Mouse (Mus musculus) myocyte (in vitro differentiated cells): ENCODE measurements around the gene Tmprss4. TPM values are rescaled to one million over a fixed set of nuclear protein-coding genes. Genes with fewer than 3 reads are reported as not detected.

Experiments used
- H3K27me3 ChIP-seq: one replicate; pipeline ENCODE4 v1.6.1; 2011; ENCODE audit not compliant: control insufficient read depth, insufficient read depth, insufficient read length
- H3K36me3 ChIP-seq: one replicate; pipeline ENCODE4 v1.6.1; 2011; ENCODE audit not compliant: control insufficient read depth, insufficient read depth
- H3K4me2 ChIP-seq: one replicate; pipeline ENCODE4 v1.6.1; 2011; ENCODE audit warnings: low read depth, control low read depth
- H3K4me3 ChIP-seq: one replicate; pipeline ENCODE4 v1.5.1; 2011; ENCODE audit warnings: mild to moderate bottlenecking, control low read depth, moderate library complexity
- H3K79me2 ChIP-seq: one replicate; pipeline ENCODE4 v1.6.1; 2011; ENCODE audit not compliant: control insufficient read depth, insufficient read depth
- H3ac ChIP-seq: one replicate; pipeline ENCODE4 v1.6.1; 2011; ENCODE audit not compliant: control insufficient read depth, insufficient read length
- CEBPB ChIP-seq: IDR thresholded peaks from 2 replicates; pipeline ENCODE4 v1.6.1; 2011; ENCODE audit warnings: mild to moderate bottlenecking, moderate library complexity; ENCODE audit not compliant: poor library complexity, insufficient read depth, severe bottlenecking
- E2F4 ChIP-seq: IDR thresholded peaks from one replicate; pipeline ENCODE4 v1.6.1; 2011; ENCODE audit warnings: mild to moderate bottlenecking, control low read depth, moderate library complexity; ENCODE audit not compliant: insufficient read depth
- MAX ChIP-seq: IDR thresholded peaks from one replicate; pipeline ENCODE4 v1.6.1; 2011; ENCODE audit warnings: low read depth, mild to moderate bottlenecking, control low read depth
- MYOD1 ChIP-seq, 3 experiments: IDR thresholded peaks; one replicate each; pipeline ENCODE4 v1.6.1; 2011; ENCODE audit warnings: control low read depth in 2 of 3, low read depth in 2 of 3, mild to moderate bottlenecking in 2 of 3, moderate library complexity in 1 of 3; ENCODE audit not compliant: insufficient read length in 2 of 3, control insufficient read depth in 1 of 3
- MYOG ChIP-seq, 3 experiments: IDR thresholded peaks; one replicate each; pipeline ENCODE4 v1.6.1; 2011; ENCODE audit warnings: control low read depth in 2 of 3, low read depth in 2 of 3, mild to moderate bottlenecking in 2 of 3; ENCODE audit not compliant: insufficient read length in 2 of 3, control insufficient read depth in 1 of 3, insufficient read depth in 1 of 3
- POLR2A ChIP-seq: IDR thresholded peaks from one replicate; pipeline ENCODE4 v1.6.1; 2011; ENCODE audit warnings: low read depth, mild to moderate bottlenecking, control low read depth, moderate library complexity; ENCODE audit not compliant: insufficient read length
- POLR2AphosphoS2 ChIP-seq: IDR thresholded peaks from one replicate; pipeline ENCODE4 v1.6.1; 2011; ENCODE audit warnings: low read depth, control low read depth; ENCODE audit not compliant: insufficient read length
- REST ChIP-seq: IDR thresholded peaks from one replicate; pipeline ENCODE4 v1.6.1; 2011; ENCODE audit warnings: mild to moderate bottlenecking, control low read depth, moderate library complexity; ENCODE audit not compliant: insufficient read depth, insufficient read length
- SRF ChIP-seq: IDR thresholded peaks from one replicate; pipeline ENCODE4 v1.6.1; 2011; ENCODE audit warnings: low read depth; ENCODE audit not compliant: control insufficient read depth, insufficient read length
- TCF12 ChIP-seq: IDR thresholded peaks from one replicate; pipeline ENCODE4 v1.6.1; 2011; ENCODE audit warnings: mild to moderate bottlenecking, control low read depth; ENCODE audit not compliant: poor library complexity, insufficient read depth, severe bottlenecking
- TCF3 ChIP-seq: IDR thresholded peaks from one replicate; pipeline ENCODE4 v1.6.1; 2011; ENCODE audit warnings: low read depth, control low read depth; ENCODE audit not compliant: insufficient read length
- USF1 ChIP-seq: IDR thresholded peaks from one replicate; pipeline ENCODE4 v1.6.1; 2011; ENCODE audit warnings: low read depth, mild to moderate bottlenecking, control low read depth, moderate library complexity
- polyA plus RNA-seq: library from polyadenylated mRNA; unstranded; fragments of >200 nt; fragmentation: generic; extraction: Trizol; gene quantifications from one replicate; pipeline ENCODE4 v1.2.1, GENCODE M21; 2012; ENCODE audit warnings: missing spikeins

Gene Tmprss4
- polyA plus RNA-seq, 1 experiment = not detected

DNA sequence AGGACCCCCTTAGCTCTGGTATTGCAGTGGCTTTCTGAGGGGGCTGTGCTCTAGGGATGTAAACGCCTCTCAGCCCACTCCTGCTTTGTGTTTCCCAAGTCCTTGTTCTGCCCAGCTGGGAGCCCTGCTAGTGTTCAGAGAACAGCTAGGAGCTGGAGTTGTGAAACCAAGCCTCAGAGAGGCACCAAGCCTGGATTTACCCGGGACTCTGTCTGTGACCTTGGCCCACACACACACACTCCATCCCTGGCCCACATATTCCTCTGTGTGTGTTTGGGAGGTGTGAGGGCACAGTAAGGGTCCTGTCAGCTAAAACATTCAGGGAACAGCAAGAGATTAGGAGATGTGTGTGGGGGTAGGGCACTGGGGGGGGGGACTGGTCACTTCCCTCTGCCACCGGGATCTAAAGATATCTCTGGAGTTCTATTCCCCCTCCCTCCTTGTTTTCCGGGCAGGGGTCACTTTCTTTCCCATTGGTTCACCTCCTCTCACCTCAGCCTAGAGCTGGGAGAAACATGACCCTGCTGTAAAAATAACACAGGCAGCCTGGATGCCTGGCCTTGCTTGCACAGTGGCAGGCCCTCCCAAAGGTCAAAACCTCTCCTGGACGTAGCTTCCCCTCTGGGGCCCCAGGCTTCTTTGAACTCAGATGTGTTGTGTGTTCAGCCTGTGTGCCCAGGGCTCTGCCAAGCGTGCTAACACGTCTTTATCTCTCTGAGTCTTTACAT is 67.3 kb downstream of the Tmprss4 start:
- Histone ChIP-seq H3K4me2 (no peak overlapping the region), H3K4me3 (no peak overlapping the region), H3K36me3 (no peaks in the 10 kb centered on the region), H3K79me2 (no peaks in the 10 kb centered on the region), H3K27me3 (peaks cover 93% of the 10 kb centered on the region), H3ac (no peak overlapping the region)
- no peak for TF ChIP-seq TCF12
- no peak for TF ChIP-seq USF1
- TF ChIP-seq POLR2AphosphoS2 = no peak
- no peak for TF ChIP-seq CEBPB
- TF ChIP-seq E2F4 = no peak
- no peak for TF ChIP-seq TCF3

DNA sequence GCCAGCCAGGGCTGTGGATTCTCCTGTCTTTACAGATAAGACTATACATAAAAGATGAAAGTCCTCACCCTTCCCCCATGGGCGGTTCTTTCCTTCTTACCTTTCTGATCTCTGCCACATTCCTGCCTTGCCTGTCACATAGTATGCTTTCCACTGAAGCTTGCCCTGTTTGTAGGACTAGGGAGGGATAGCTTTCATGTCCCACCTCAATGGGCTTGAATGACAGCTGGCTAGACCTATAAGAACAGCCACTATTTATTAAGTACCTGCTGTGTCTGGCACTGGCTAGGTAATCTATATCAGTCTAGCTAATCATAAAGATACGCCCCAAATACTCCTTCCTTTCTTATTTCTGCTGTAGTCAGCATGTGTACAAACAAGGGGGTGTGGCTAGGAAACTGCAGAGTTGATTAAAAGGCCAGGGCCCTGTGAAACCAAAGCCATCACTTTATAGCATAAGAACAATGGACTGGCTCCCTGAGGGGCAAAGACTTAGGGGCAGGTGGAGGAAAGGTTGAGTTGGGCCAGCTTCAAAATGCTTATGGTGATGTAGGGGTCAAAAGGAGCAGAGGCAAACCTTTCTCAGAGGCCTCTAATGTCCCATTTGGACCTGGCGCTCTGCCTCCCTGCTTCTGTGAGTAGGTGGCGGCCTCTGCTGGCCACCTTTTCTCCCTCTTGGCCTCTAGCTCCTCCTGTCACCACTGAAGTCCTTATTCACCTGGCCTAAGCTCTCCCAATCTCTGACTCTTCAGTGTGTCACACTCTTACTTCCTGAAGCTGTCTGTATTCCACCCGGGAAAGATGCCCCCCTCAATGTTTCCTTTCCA is 70.2 kb downstream of the Tmprss4 start:
- no peaks in the 10 kb centered on the region for H3K79me2 ChIP-seq
- H3K4me2 ChIP-seq = no peak overlapping the region
- no peak overlapping the region for H3ac ChIP-seq
- H3K4me3 ChIP-seq = no peak overlapping the region
- H3K27me3 ChIP-seq = peaks cover 90% of the 10 kb centered on the region
- no peaks in the 10 kb centered on the region for H3K36me3 ChIP-seq
- TF ChIP-seq MAX (no peak), MYOD1 (IDR thresholded peaks at IDR 0.05; ENCODE audit: control insufficient read depth in 1 of 3, insufficient read length in 2 of 3, low read depth in 2 of 3) (no peak), SRF (no peak)

DNA sequence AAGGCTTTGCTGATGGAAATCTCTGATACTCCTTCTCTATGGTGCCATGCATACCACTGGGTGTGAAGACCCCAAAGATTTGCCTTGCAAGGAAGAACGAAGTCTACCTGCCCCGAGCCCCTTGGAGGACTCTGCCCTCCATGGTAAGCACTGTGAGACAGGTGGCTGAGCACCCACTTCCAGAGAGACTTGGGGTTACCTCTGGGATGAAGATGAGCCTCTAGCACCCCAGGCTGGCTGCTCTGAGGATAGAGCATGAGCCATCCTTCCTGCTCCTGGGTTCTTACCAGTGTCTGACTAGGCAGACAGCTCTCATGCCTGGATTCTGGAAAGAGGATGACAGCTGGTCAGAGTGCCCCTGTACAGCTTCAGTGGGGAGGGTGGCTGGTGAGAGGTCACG is 73.8 kb downstream of the Tmprss4 start:
- peaks cover 78% of the 10 kb centered on the region for H3K27me3 ChIP-seq
- no peak overlapping the region for H3K4me2 ChIP-seq
- H3K36me3 ChIP-seq = no peaks in the 10 kb centered on the region
- TF ChIP-seq POLR2AphosphoS2 (no peak), POLR2A (no peak), E2F4 (no peak), MYOD1 (IDR thresholded peaks at IDR 0.05; ENCODE audit: control insufficient read depth in 1 of 3, insufficient read length in 2 of 3, low read depth in 2 of 3) (no peak), REST (no peak), TCF3 (no peak), TCF12 (no peak), USF1 (no peak), MYOG (IDR thresholded peaks at IDR 0.05; ENCODE audit: control insufficient read depth in 1 of 3, insufficient read depth in 1 of 3, insufficient read length in 2 of 3, low read depth in 2 of 3) (no peak), MAX (no peak), SRF (no peak), CEBPB (no peak)
- no peak overlapping the region for H3K4me3 ChIP-seq
- H3K79me2 ChIP-seq = no peaks in the 10 kb centered on the region
- H3ac ChIP-seq = no peak overlapping the region

DNA sequence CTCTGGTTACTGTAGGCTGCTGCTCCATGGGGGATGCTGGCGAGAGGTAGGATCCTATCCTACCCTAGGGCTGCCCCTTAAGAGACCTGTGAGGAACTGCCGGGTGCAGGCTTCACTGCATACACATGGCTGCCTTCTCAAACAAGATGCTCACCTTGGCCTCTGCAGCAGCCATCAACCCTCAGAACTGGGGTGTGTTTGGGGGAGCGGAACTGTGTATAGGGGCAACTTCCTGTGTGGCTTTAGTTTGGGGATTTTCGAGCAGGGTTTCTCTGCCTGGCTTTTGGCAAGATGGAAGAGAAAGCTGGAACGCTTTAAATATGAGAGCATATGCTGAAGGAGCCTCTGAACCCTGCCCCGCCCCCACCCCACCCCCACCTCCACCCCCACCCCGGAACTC is 77.0 kb downstream of the Tmprss4 start:
- no peaks in the 10 kb centered on the region for H3K36me3 ChIP-seq
- H3K4me2 ChIP-seq = no peak overlapping the region
- no peak overlapping the region for H3ac ChIP-seq
- H3K79me2 ChIP-seq = no peaks in the 10 kb centered on the region
- H3K27me3 ChIP-seq = peaks cover 64% of the 10 kb centered on the region
- no peak overlapping the region for H3K4me3 ChIP-seq
- TF ChIP-seq MAX (no peak), E2F4 (no peak), MYOG (IDR thresholded peaks at IDR 0.05; ENCODE audit: control insufficient read depth in 1 of 3, insufficient read depth in 1 of 3, insufficient read length in 2 of 3, low read depth in 2 of 3) (no peak), POLR2AphosphoS2 (no peak), TCF3 (no peak), REST (no peak), CEBPB (no peak), USF1 (no peak), TCF12 (no peak), MYOD1 (IDR thresholded peaks at IDR 0.05; ENCODE audit: control insufficient read depth in 1 of 3, insufficient read length in 2 of 3, low read depth in 2 of 3) (no peak), POLR2A (no peak), SRF (no peak)

DNA sequence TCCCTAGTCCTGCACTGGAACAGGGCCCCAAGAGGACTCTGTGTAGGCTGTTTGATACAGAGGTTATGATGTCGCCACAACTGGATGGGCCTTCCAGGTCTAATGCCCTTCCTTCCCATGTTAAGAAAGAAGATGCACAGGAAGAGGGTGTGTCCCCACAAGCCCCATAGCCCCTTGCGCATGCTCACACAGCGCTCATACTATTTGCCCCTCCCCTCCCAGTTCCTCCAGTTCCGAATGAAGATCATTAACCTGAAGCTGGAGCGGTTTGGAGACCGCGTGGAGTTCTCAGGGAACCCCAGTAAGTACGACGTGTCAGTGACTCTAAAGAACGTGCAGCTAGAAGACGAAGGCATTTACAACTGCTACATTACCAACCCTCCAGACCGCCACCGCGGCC is 78.7 kb downstream of the Tmprss4 start:
- peaks cover 57% of the 10 kb centered on the region for H3K27me3 ChIP-seq
- no peak overlapping the region for H3K4me2 ChIP-seq
- H3K79me2 ChIP-seq = no peaks in the 10 kb centered on the region
- H3ac ChIP-seq = no peak overlapping the region
- TF ChIP-seq MAX (no peak), USF1 (no peak), POLR2A (no peak), POLR2AphosphoS2 (no peak), SRF (no peak), MYOG (IDR thresholded peaks at IDR 0.05; ENCODE audit: control insufficient read depth in 1 of 3, insufficient read depth in 1 of 3, insufficient read length in 2 of 3, low read depth in 2 of 3) (no peak)
- no peak overlapping the region for H3K4me3 ChIP-seq
- H3K36me3 ChIP-seq = no peaks in the 10 kb centered on the region

Other genes with a start within 250 kb of the Tmprss4 start
- 13.3 TPM for gene Ube4a, start 238.5 kb downstream of the Tmprss4 start, polyA plus RNA-seq
- 0.06 TPM for gene Cd3g, start 223.7 kb downstream of the Tmprss4 start, polyA plus RNA-seq
- not detected for gene Cd3d, start 222.3 kb downstream of the Tmprss4 start, polyA plus RNA-seq
- gene Cd3e, start 194.5 kb downstream of the Tmprss4 start, polyA plus RNA-seq = not detected
- gene Mpzl2, start 164.3 kb downstream of the Tmprss4 start, polyA plus RNA-seq = not detected
- gene Mpzl3, start 148.9 kb downstream of the Tmprss4 start, polyA plus RNA-seq = 0.47 TPM
- not detected for gene Jaml, start 124.9 kb downstream of the Tmprss4 start, polyA plus RNA-seq
- gene Scn2b, start 86.3 kb downstream of the Tmprss4 start, polyA plus RNA-seq = not detected
- not detected for gene Scn4b, start 65.7 kb downstream of the Tmprss4 start, polyA plus RNA-seq
- gene BC049352, start 22.1 kb downstream of the Tmprss4 start, polyA plus RNA-seq = not detected
- gene Il10ra, start 65.1 kb upstream of the Tmprss4 start, polyA plus RNA-seq = not detected
- gene Tmprss13, start 115.0 kb upstream of the Tmprss4 start, polyA plus RNA-seq = not detected
- gene Fxyd6, start 166.1 kb upstream of the Tmprss4 start, polyA plus RNA-seq = 0.73 TPM
- 0.07 TPM for gene Fxyd2, start 195.6 kb upstream of the Tmprss4 start, polyA plus RNA-seq
- gene Dscaml1, start 222.5 kb upstream of the Tmprss4 start, polyA plus RNA-seq = not detected